Mouse (Mus musculus) c-Kit-positive CD71-negative TER-119-negative erythroid progenitor cells, embryonic 14.5 days (primary cell): ENCODE measurements around the gene Timm22.

Source experiments
- DNase-seq: peaks from one replicate; pipeline ENCODE4 v3.0.0-alpha.2; 2013; ENCODE audit warnings: low read depth

Timm22 gene

GRCm38 (mm10) chr11:76436009-76436408, 29.3 kb downstream of the Timm22 start:
- DNase-seq, result no peak

DNA sequence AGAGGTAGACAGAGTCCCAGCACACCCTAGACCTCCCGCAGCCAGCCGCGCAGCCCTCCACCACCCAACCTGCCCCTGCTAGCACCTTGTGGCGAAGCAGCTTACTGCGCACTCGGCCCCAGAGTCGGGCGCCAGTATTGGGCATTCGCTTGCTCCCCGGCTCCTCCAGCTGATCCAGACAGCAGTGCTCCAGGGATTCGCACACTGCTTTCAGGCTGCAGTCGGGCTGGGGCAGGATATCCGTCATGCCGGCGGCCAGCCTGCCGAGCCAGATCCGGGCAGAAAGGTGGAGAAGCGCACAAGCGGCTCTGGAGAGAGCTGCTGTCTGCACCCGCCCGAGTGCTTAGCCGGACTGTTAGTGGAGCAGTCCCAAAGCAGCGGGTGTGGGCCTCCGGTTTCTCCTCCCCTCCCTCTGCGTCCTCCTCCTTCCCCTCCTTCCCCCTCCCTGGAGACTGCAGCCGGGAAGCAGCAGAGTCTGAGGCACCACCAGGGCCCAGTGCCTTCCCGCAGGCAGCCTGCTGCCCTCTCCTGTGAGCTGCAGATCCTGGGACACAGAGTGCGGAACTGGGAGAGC, 30.2 kb downstream of the Timm22 start:
- DNase-seq, result no peak

- DNase-seq, result no peak
Observed at GRCm38 (mm10) chr11:76439666-76440065, 32.9 kb downstream of the Timm22 start.

DNA sequence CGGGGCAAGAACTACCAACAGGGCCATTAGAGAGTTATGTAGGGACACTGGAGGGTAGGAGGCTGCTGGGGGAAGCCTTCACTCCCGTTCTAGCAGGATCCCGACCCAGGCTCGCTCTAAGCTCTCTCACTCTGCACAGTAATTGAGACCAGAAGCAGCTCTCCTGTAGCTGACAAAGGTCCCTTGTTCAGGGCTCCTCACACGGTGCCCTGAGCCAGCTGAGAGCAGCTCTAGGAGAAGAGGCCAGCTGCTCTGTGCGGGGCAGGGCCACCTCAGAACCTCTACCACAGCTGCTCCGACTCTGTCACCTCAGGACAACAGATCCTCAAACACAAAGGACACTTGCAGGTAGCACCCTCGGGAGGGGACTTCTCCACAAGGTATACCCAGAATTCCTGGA, 38.7 kb downstream of the Timm22 start:
- no peak for DNase-seq

DNA sequence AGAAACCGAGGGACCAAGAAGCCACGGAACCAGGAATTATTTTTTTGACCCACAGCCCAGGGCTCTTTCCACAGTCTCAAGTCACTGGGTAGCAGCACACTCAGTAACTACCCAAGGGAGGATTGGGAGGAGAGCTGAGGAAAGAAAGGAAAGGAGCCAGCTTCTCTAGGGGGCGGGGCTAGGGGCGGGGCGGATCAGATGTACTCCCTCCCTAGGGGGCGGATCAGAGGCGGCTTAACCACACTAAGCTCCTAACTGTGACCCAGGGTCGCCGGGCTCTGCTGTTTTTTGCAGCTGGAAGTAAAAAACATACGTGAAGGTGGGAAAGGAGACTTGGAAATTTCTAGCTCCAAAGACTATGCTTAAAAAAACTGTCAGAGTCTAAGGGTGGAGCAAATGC, 39.5 kb downstream of the Timm22 start:
- no peak for DNase-seq

DNA sequence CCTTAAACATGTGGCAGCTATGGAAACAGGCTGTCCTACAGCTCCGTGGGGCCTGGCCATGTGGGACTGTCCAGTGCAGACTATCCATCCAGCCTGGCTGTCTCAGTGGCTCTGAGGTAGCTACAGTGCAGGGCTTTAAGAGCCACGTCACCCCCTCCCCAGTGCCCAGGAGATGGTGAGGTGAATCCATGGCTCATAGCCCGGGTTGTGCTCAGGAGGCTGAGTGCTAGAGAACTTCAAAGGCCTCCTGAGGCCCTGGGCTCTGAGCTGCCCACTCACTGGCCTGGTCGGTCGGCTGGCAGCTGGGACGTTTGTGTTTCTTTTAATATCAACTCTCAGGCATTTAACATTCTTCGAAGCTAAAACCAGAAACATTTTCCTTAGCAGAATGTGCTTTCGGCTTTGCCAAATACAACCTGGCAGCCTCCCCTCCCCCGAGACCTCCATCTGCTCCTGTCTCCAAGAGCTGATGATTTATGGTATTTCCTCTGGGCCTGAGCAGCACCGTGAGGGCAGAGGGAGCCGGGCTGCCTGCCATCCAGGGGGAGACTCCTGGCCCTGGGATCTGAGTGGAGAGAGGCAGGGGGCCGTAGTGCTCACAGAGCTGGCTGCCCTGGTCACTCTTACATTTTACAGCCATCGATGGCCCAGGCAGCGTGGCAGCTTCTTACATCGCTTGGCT, 42.9 kb downstream of the Timm22 start:
- DNase-seq, result no peak

DNA sequence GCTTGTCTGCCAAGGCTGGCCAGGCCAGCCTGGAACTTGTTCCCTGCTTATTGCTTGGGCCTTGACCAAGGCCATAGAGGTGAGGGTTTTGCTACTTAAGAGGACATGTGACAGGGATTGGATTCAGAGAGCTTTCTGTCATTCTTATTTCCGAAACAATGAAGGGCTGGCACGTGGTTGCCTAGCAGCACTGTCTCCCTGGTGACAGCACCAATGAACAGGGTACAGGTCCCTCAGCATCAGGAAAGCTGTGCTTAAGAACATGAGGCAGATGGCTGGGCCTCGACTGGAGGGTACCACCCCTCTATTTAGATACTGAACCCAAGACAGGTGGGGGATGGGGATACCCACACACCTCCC, 43.4 kb downstream of the Timm22 start:
- no peak for DNase-seq

DNA sequence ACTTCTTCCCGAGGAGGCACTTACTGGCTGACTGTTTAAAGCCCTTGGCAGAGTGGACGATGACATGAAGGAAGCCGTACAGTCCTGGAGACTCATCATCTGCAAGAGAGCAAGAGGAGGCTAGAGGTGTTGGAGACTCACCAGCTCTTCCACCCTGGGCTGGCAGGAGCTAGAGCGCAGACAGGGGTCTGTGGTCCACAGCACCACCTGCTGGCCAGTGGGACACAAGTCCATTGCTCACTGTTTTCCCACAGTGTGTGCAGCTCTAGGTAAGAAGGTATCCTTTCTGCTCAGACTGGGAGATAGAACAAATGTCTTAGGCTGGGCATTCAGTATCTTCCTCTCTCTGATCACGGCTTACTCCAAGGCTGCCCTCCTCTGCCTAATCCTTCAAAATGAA, 47.7 kb downstream of the Timm22 start:
- peak; percentile 49 for DNase-seq

DNA sequence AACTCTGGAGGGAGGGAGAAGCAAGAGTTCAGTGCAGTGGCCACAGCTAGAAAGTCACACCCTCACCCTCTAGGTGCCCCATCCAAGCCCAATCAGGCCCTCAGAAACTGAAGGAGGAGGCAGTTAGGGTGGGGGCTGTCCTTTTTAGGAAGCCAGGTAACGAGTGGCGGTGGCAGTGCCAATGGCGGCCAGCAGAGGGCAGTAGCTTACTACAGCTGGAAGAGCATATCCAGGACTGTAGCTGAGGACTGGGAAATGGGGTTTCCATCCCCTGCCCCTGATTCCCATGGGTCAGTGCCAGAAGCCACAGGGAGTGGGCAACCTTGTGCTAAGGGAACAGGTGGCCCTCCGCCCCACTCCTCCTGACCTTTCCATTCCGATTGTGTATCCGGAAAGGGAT, 49.5 kb downstream of the Timm22 start:
- DNase-seq, result peak; percentile 70

DNA sequence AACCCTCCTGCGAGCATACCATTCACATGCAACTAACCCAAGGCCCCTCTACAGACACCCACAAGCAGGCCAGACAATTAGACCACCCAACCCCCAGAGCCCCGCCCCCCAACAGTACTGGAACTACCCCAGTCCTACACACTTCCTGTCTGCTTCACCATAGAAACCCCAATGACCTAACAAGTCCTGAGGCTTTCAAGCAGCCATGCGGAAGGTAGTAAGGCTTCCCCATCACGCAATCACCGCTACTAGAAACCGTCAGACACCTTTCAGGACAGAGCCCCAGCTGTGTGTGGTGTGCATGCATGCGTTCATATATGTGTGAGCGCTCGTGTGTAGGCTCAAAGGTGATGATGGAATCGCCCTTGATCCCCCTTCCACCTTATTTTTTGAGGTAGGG, 50.1 kb downstream of the Timm22 start:
- peak; percentile 40 for DNase-seq

- DNase-seq, result no peak
Observed at GRCm38 (mm10) chr11:76458730-76459129, 52.0 kb downstream of the Timm22 start.

DNA sequence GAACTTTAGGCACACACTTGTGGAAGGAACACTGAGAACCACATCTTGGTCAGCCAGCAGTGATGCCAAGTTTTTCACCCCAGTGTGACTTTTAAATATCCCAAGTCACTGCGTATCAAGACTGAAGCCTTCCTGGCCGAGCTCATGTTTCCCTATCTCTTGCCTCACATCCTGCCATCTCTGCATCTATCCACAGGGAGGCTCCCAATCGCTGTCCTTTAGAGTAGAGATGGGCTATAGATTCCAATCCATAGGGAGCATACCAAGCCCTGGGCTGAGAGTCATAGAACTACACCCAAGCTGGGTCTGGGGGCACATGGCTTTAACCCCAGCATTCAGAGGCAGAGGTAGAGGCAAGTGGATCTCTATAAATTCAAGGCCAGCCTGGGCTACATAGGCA, 52.7 kb downstream of the Timm22 start:
- no peak for DNase-seq

DNA sequence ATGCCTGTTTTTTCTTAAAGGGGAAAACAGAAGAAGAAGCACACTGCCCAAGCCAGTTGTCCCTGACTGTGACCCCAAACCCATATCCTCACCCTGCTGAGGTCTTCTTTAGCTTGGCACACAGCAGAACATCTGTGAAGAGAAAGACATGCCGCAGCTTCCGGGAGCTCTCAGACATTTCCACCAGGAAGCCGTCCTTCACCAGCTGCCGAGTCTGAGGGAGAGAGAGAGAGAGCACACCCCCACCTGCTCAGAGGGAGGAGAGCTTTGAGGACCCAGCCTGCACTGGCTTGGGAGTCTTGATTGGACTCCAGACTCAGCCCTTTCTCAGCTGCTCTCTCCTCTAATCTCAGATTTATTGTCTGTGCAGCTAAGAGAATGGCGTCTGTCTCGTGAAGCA, 54.4 kb downstream of the Timm22 start:
- DNase-seq, result no peak

DNA sequence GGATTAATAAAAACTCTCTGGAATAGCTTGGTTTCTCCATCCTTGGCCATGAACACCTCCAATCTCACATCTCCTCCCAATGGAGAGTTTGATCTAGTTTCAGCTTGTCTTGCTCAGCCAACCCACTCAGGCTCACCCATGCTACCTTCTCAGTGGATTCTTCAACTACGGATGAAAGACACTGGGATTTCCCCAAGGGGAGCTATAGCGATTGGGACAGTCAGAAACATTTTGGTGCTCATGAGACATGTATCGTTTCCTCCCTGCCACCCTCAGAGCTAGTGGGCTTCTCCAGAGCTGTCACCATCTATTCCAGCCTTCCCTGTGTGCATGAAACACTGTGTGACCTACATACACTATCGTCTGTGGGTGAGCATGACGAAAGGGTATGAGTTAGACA, 54.9 kb downstream of the Timm22 start:
- DNase-seq, result no peak

DNA sequence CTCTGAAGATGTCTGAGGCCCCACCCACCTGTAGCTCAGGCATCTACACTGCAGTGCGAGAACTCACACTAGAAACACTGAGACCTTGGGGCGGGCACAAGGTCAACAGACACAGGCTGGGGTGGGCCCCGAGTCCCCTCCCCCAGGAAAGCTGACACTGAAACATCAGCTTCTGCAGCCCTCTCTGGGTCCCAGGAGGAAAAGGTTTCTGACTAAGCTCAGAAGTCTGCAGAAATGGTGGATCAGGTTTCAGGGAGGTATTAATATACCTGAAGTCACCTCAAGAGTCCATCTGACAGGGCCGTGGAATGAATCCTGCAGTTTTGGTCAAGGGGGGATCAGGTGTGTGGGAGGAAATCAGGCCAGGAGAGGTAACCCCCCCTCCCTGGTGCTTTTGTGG, 59.1 kb downstream of the Timm22 start:
- no peak for DNase-seq
